Mouse (Mus musculus) cerebellum, adult 11-12 months (tissue): ENCODE data around the gene Nectin1.

ENCODE experiments used
- DNase-seq: peaks from one replicate; pipeline ENCODE4 v3.0.0; 2022

Gene Nectin1

GRCm38 (mm10) chr9:43743647-43744137 is at the start of gene Nectin1:
TSS of gene Nectin1 (plus strand) at chr9:43743984.
- peak; percentile 89 for DNase-seq

- no peak for DNase-seq
Observed at GRCm38 (mm10) chr9:43698080-43698712, 45.6 kb upstream of the Nectin1 start.

- DNase-seq: no peak
Observed at GRCm38 (mm10) chr9:43698841-43699240, 44.9 kb upstream of the Nectin1 start.

- no peak for DNase-seq
Observed at GRCm38 (mm10) chr9:43699417-43700225, 44.2 kb upstream of the Nectin1 start.

- DNase-seq: no peak
Observed at GRCm38 (mm10) chr9:43700226-43700579, 43.6 kb upstream of the Nectin1 start.

GRCm38 (mm10) chr9:43701748-43702147 is 42.0 kb upstream of the Nectin1 start:
- no peak for DNase-seq

- no peak for DNase-seq
Observed at GRCm38 (mm10) chr9:43707571-43707970, 36.2 kb upstream of the Nectin1 start.

GRCm38 (mm10) chr9:43708715-43709114 is 35.1 kb upstream of the Nectin1 start:
- peak; percentile 73 for DNase-seq

- no peak for DNase-seq
Observed at GRCm38 (mm10) chr9:43713432-43713831, 30.4 kb upstream of the Nectin1 start.

- no peak for DNase-seq
Observed at GRCm38 (mm10) chr9:43719407-43719839, 24.4 kb upstream of the Nectin1 start.

GRCm38 (mm10) chr9:43720046-43720445 is 23.7 kb upstream of the Nectin1 start:
- no peak for DNase-seq

- DNase-seq: no peak
Observed at GRCm38 (mm10) chr9:43724093-43724492, 19.7 kb upstream of the Nectin1 start.

- DNase-seq: no peak
Observed at GRCm38 (mm10) chr9:43729450-43730266, 14.1 kb upstream of the Nectin1 start.

GRCm38 (mm10) chr9:43730284-43731027 is 13.3 kb upstream of the Nectin1 start:
- DNase-seq: peak; percentile 49

- no peak for DNase-seq
Observed at GRCm38 (mm10) chr9:43731880-43732279, 11.9 kb upstream of the Nectin1 start.

- DNase-seq: no peak
Observed at GRCm38 (mm10) chr9:43732671-43733070, 11.1 kb upstream of the Nectin1 start.

- no peak for DNase-seq
Observed at GRCm38 (mm10) chr9:43734952-43735351, 8.8 kb upstream of the Nectin1 start.

GRCm38 (mm10) chr9:43736046-43736730 is 7.6 kb upstream of the Nectin1 start:
- no peak for DNase-seq

- DNase-seq: no peak
Observed at GRCm38 (mm10) chr9:43737331-43737730, 6.5 kb upstream of the Nectin1 start.

- no peak for DNase-seq
Observed at GRCm38 (mm10) chr9:43737871-43738292, 5.9 kb upstream of the Nectin1 start.

- DNase-seq: no peak
Observed at GRCm38 (mm10) chr9:43738480-43739084, 5.2 kb upstream of the Nectin1 start.
